Mouse (Mus musculus) midbrain, postnatal 0 days (tissue): Measurements from ENCODE around the gene Sntb2. TPM values are rescaled to one million over a fixed set of nuclear protein-coding genes. Genes with fewer than 3 reads are reported as not detected.
A peak's percentile ranks its signal among the peaks of the same experiment; 100 is the strongest.

Experiments used
- ATAC-seq: fragments of 200-750 bp; cut with Nextera tagmentation; 2 replicates; pipeline ENCODE4 v1.8.0; 2017; ENCODE audit warnings: moderate number of reproducible peaks, mild to moderate bottlenecking, moderate TSS enrichment, moderate library complexity; ENCODE audit not compliant: low FRiP score
- DNase-seq: peaks from one replicate; pipeline ENCODE4 v3.0.0-alpha.2; 2015; ENCODE audit warnings: low spot score
- H3K27ac ChIP-seq: fragments of 300-500 bp; sonication (generic); 2 replicates; pipeline ENCODE4 v1.5.1; 2014; ENCODE audit warnings: low read depth, mild to moderate bottlenecking, low read length, mixed read lengths
- H3K27me3 ChIP-seq: fragments of 300-500 bp; sonication (generic); 2 replicates; pipeline ENCODE4 v1.6.1; 2014; ENCODE audit warnings: low read length, control low read depth, mixed read lengths; ENCODE audit not compliant: insufficient read depth
- H3K36me3 ChIP-seq: fragments of 300-500 bp; sonication (generic); 2 replicates; pipeline ENCODE4 v1.6.1; 2014; ENCODE audit warnings: low read length, control low read depth, mixed read lengths; ENCODE audit not compliant: insufficient read depth
- H3K4me1 ChIP-seq: fragments of 300-500 bp; sonication (generic); 2 replicates; pipeline ENCODE4 v1.6.1; 2014; ENCODE audit warnings: mild to moderate bottlenecking, control low read depth, antibody characterized with exemption, low read length, mixed read lengths; ENCODE audit not compliant: insufficient read depth
- H3K4me2 ChIP-seq: fragments of 300-500 bp; sonication (generic); 2 replicates; pipeline ENCODE4 v1.6.1; 2014; ENCODE audit warnings: low read depth, mild to moderate bottlenecking, low read length, mixed read lengths; ENCODE audit not compliant: poor library complexity, severe bottlenecking
- H3K4me3 ChIP-seq: fragments of 300-500 bp; sonication (generic); 2 replicates; pipeline ENCODE4 v1.5.1; 2014; ENCODE audit warnings: low read depth, mild to moderate bottlenecking, low read length, moderate library complexity
- H3K9ac ChIP-seq: fragments of 300-500 bp; sonication (generic); replicated peaks from 2 replicates; pipeline ENCODE4 v1.6.1; 2014; ENCODE audit warnings: mild to moderate bottlenecking, low read length, moderate library complexity, mixed read lengths; ENCODE audit not compliant: poor library complexity, severe bottlenecking
- H3K9me3 ChIP-seq: fragments of 300-500 bp; sonication (generic); 2 replicates; pipeline ENCODE4 v1.6.1; 2016; ENCODE audit warnings: low read length, control low read depth
- CTCF ChIP-seq: IDR thresholded peaks from 2 replicates; pipeline ENCODE4 v1.5.1; 2016; ENCODE audit warnings: antibody characterized with exemption, mild to moderate bottlenecking
- whole genome bisulfite sequencing: fragments of 180-500 bp; shearing (Covaris S2); extraction: QIAGEN DNeasy Blood & Tissue Kit; methylation state at CpG from one replicate; pipeline ENCODE4 v1.1.7; 2014; 5-methylcytosine and 5-hydroxymethylcytosine counted together
- polyA plus RNA-seq: library from polyadenylated mRNA; unstranded; fragments of >200 nt; fragmentation: Nextera tagmentation; extraction: Ambion mirVana; gene quantifications from 2 replicates; pipeline ENCODE4 v1.2.1, GENCODE M21; 2015
- total RNA-seq: library from RNA; depleted of rRNA; stranded (reverse); fragments of >200 nt; gene quantifications from 2 replicates; pipeline ENCODE4 v1.2.3, GENCODE M21; 2014

Gene Sntb2
- total and polyA plus RNA-seq, 2 experiments from 2014 or later = 3.3 to 7.1 TPM

- Histone ChIP-seq H3K4me1 (no peaks in the 10 kb centered on the region), H3K9me3 (no peaks in the 10 kb centered on the region), H3K36me3 (no peaks in the 10 kb centered on the region), H3K4me2 (no peak overlapping the region), H3K9ac (no peak overlapping the region), H3K27ac (no peak overlapping the region), H3K4me3 (no peak overlapping the region), H3K27me3 (0 out of 2 replicates have a peak, but pooled peaks cover 3% of the 10 kb centered on the region)
- no peak for TF ChIP-seq CTCF
- DNase-seq (no peak), ATAC-seq (no peak)
- 87% methylated on average over 4 of the region's 4 CpGs for WGBS
These were observed 40.9 kb downstream of the Sntb2 start for GRCm38 (mm10) chr8:106976436-106976835.

- H3K36me3 ChIP-seq = no peaks in the 10 kb centered on the region; the same call in 1 of the 2 replicates
- ATAC-seq (peak; percentile 27; the same call in 1 of the 2 replicates), DNase-seq (peak; percentile 82)
- H3K27ac ChIP-seq = no peak overlapping the region
- no peak overlapping the region for H3K4me3 ChIP-seq
- H3K4me1 ChIP-seq = no peaks in the 10 kb centered on the region
- no peak overlapping the region for H3K9ac ChIP-seq
- no peak overlapping the region for H3K4me2 ChIP-seq
- H3K9me3 ChIP-seq = no peaks in the 10 kb centered on the region
- TF ChIP-seq CTCF = no peak
- WGBS = 22% methylated on average over 2 of the region's 2 CpGs
- 0 out of 2 replicates have a peak, but pooled peaks cover 3% of the 10 kb centered on the region for H3K27me3 ChIP-seq
These were observed 43.3 kb downstream of the Sntb2 start for GRCm38 (mm10) chr8:106978755-106979251.

GRCm38 (mm10) chr8:106985404-106985821, 49.9 kb downstream of the Sntb2 start:
- 60% methylated on average over 9 of the region's 9 CpGs for WGBS
- no peak overlapping the region for H3K27ac ChIP-seq

DNA sequence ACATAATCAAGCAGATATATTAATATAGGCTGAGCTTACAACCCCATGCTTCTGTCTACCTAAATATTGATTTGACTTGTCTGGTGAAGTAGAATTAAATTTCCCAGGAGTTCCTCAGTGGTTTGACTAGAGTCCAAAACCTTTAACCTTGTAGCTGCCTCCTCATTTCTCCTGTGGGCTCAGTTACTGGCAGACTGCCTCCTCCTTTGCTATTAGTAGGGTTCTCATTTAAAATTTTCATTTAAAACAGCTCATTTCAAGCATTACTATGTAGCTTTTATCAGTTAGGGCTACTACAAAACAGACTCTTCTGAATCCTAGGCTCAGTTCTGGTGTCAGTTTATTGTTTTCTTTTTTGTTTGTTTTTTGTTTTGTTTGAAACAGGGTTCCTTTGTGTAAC, 50.4 kb downstream of the Sntb2 start:
- Histone ChIP-seq H3K27me3 (no peaks in the 10 kb centered on the region), H3K4me1 (no peaks in the 10 kb centered on the region), H3K27ac (no peak overlapping the region), H3K36me3 (peaks cover under 1% of the 10 kb centered on the region; the same call in 1 of the 2 replicates), H3K4me2 (no peak overlapping the region), H3K9ac (no peak overlapping the region), H3K4me3 (no peak overlapping the region), H3K9me3 (no peaks in the 10 kb centered on the region)
- ATAC-seq (no peak), DNase-seq (no peak)
- TF ChIP-seq CTCF = no peak

More at GRCm38 (mm10) chr8:106985404-106985821, 49.9 kb downstream of the Sntb2 start:
- H3K36me3 ChIP-seq = no peaks in the 10 kb centered on the region; the same call in 1 of the 2 replicates
- no peak overlapping the region for H3K9ac ChIP-seq
- no peak overlapping the region for H3K4me2 ChIP-seq
- no peak overlapping the region for H3K4me3 ChIP-seq
- DNase-seq (peak; percentile 63), ATAC-seq (no peak)
- TF ChIP-seq CTCF = no peak
- no peaks in the 10 kb centered on the region for H3K9me3 ChIP-seq
- H3K4me1 ChIP-seq = no peaks in the 10 kb centered on the region
- H3K27me3 ChIP-seq = no peaks in the 10 kb centered on the region

DNA sequence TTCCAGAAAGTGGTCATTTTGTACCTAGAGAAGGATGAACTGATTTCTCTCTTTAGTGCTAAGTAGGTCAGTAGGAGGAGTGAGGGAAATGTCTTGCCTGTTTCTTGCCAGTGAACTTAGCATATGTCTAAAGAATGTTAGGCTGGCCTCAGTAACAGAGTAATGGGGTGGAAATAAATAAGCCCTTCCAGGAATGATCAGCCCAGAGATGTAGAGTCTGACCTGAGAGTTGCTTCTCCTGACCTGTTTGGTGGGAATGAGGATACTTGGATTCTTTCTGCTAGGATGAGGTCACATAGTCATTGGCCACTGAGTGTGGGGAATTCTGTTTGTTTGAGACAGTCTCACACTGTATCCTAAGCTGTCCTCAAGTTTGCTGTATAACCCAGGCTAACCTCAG, 52.0 kb downstream of the Sntb2 start:
- Histone ChIP-seq H3K36me3 (peaks cover 7% of the 10 kb centered on the region), H3K4me2 (no peak overlapping the region), H3K4me3 (no peak overlapping the region), H3K27ac (no peak overlapping the region), H3K4me1 (no peaks in the 10 kb centered on the region), H3K27me3 (no peaks in the 10 kb centered on the region), H3K9me3 (no peaks in the 10 kb centered on the region), H3K9ac (no peak overlapping the region)
- DNase-seq = no peak
- no peak for ATAC-seq
- no peak for TF ChIP-seq CTCF

- WGBS = 96% methylated on average over 7 of the region's 7 CpGs
- no peak for ATAC-seq
These were observed 55.8 kb downstream of the Sntb2 start for GRCm38 (mm10) chr8:106991393-106991792.

More at GRCm38 (mm10) chr8:106991393-106991792, 55.8 kb downstream of the Sntb2 start:
- H3K9ac ChIP-seq = no peak overlapping the region
- H3K4me2 ChIP-seq = no peak overlapping the region
- TF ChIP-seq CTCF = no peak
- no peak overlapping the region for H3K27ac ChIP-seq
- H3K4me3 ChIP-seq = no peak overlapping the region
- H3K4me1 ChIP-seq = no peaks in the 10 kb centered on the region
- DNase-seq = no peak
- H3K36me3 ChIP-seq = peaks cover 7% of the 10 kb centered on the region; the same call in 1 of the 2 replicates
- H3K27me3 ChIP-seq = no peaks in the 10 kb centered on the region
- no peaks in the 10 kb centered on the region for H3K9me3 ChIP-seq
